Mouse (Mus musculus) ovary, postnatal 14 days (tissue): Measurements from ENCODE around the gene Cept1.
A peak's percentile ranks its signal among the peaks of the same experiment; 100 is the strongest.
"Not testable (repeated sequence)": the region's sequence is repeated elsewhere in the genome, so short reads cannot be mapped to it uniquely, and the experiment has no call there.

ENCODE experiments used
- DNase-seq: peaks from one replicate; pipeline ENCODE4 v3.0.0; 2022; ENCODE audit warnings: low spot score

The Cept1 gene

DNA sequence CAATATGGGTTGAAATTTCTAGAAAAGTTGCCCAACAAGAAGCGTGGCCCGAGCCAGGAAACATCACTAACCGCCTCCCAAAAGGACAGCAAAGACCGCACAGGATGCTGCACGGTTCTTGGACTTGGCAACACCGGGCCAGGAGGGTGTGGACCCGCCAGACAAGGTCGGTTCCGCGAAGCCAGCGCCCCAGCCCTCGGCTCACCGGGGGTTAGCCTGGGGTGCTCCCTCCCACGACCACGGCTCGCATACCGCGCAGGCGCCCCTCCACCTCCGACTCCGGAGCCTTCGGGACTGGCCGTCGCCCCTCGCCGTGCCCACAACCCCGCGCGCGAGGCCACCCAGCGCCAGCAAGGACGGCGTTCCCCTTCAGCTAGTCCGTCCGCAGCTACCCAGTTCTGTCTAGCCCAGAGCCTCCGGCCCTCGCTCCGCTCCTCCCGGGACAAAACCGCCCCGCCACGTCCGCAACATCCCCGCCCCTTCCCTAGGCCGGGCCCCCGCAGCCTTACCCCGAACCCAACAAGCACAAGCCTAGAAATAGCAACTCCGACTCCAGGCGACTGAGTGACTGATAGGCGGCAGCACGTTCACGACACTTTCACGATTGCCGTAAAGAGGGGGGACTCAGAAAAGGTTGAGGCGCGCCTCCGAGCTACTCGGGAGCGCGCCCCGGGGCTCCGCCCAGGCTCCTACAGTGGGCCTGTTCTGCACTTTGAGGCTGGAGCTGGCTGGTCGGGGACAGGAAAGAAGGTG is at the start of gene Cept1, which contains the start of gene Dram2:
TSS of gene Cept1 (minus strand) at position 632 of the 753 bp plus-strand sequence.
TSS of gene Dram2 (plus strand) at position 628 of the 753 bp plus-strand sequence.
- peak; percentile 77 for DNase-seq

DNA sequence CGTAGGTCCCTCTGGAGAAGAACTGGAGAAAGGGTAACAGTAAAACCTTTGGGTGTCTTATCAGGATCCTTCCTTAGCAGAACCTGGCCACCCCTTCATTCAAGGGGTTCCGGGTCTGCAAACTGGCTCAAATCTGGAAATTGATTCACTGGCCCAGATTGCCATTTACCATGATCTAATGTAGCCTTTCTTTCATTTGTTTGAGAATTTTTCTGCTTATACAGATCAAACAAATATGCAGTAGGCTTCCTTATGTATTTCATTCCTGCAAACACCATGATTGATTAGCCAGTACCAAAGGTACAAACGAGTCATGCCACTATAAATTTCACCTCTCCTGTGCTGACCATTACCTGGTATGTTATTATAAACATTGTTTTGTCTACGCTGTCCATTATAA is 46.0 kb upstream of the Cept1 start:
- DNase-seq = not testable (repeated sequence)

DNA sequence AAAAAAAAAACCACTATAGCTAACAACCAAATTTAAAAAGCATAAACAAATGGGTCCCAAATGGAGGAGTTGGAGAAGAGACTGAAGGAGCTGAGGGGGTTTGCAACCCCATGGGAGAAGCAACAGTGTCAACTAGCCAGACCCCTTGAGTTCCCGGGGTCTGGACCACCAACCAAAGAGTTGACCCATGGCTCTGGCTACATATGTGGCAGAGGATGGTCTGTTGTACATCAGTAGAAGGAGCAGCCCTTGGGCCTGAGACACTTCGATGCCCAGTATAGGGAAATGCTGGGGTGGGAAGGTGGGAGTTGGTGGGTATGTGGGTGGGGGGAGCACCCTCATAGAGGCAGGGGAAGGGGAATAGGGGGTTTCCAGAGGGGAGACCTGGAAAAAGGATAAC is 31.7 kb upstream of the Cept1 start:
- DNase-seq = no peak

DNA sequence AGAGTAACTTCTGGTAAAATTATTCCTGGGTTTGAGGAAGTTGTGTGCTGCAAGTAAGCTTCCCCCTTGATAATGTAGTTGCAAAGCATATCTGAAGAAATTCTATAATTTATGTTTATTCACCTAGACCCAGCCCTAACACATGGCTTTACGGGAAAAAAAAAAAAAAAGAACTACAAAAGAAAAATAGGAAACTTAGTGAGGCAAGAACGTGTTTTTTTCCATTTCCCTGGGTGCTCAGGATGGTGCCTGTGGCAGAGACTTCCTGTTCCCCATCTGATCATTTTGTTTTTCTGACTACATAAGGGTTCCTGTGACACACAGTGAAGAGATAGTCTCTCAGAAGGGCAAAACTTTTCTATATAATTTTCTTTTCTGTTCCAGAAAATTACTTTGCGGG is 25.6 kb upstream of the Cept1 start:
- DNase-seq = no peak

DNA sequence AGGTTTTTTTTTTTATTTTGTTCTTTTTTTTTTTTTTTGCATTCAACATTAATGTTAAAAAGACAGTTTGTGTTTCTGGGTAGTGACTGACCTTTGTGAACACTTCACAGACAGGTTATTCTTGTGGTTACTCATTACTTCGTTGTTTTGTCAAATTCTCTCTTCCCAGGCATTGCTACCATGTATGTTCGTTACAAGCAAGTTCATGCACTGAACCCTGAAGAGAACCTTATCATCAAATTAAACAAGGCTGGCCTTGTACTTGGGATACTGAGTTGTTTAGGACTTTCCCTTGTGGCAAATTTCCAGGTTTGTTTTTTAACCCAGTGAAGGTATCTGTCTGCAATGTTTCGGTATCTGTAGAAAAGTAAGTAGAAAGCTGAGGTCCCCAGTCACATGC is 18.3 kb upstream of the Cept1 start:
- no peak for DNase-seq

DNA sequence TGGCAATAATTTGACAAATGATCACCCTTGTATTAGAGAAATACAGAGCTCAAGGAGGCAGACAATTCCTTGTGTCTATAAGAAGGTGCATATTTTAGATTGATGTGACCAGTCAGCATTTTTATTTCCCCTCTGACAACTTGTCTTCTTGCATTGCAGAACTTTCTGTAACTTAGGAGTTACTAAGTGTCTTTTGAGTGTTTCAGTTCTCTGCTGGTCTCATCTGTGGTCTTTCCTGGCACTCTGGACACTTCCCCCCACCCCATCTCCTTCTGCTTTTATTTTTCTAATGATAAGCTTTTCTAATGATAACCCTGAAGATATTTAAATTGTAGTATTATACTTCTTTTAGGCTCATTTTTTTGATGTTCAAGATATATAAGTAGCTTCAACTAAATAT is 10.7 kb upstream of the Cept1 start:
- DNase-seq = no peak

DNA sequence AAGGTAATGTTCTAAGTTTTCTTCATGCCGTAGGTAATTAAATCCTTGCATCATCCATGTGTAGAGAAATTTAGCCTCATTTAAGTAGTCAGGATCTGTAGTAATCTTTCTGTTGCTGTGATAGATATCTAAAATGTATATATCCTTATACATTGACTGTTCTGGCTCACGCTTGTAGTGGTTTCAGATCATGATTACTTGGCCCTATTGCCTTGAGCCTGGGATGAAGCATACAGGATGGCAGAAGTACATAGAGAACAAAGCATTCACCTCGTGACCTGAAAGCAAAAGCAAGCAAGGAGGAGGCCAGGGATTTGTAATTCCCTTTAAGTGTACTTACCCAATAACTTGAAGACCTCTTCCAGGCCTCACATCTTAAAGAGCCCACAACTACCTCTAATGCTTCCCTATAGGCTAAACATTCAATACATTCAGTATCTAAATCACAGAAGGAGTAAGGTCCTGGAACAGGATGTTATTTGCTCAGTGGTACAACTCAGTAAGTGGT is 8.2 kb upstream of the Cept1 start:
- no peak for DNase-seq

DNA sequence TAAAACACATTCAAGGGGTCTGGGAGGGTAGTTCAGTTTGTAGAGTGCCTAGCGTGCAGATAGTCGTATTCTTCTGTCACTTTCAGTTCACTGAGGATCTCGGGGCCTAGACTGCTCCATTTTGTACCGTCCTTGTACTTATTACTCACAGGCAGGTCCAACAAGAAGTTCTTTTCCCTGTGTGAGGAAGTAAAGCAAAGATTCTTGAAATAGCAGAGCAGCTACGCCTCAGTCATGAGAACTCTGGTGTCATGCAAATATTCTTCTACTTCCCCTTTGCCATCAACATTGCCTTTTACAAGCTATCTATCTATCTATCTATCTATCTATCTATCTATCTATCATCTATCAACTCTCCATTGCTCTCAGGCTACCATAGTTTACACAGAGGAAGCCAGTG is 5.8 kb upstream of the Cept1 start:
- no peak for DNase-seq

DNA sequence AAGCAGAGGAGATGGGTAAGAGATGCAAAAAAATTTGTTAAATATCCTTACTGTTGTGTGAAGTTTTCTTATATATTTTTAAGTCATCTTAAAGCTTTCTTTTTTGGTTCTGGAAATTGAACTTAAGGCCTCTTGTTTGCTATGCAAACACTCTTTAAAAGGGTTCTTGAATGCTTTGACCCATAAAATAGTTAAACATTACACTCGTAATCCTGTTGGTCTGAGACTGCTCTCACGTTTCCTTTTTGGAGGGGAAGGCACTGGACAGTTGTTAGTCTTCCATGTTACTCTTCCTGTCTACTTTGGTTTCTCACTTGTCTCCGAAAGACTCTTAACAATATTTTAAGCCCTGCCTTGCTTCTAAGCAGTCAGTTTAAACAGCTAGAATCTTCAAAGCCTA is 1.4 kb upstream of the Cept1 start:
- no peak for DNase-seq

DNA sequence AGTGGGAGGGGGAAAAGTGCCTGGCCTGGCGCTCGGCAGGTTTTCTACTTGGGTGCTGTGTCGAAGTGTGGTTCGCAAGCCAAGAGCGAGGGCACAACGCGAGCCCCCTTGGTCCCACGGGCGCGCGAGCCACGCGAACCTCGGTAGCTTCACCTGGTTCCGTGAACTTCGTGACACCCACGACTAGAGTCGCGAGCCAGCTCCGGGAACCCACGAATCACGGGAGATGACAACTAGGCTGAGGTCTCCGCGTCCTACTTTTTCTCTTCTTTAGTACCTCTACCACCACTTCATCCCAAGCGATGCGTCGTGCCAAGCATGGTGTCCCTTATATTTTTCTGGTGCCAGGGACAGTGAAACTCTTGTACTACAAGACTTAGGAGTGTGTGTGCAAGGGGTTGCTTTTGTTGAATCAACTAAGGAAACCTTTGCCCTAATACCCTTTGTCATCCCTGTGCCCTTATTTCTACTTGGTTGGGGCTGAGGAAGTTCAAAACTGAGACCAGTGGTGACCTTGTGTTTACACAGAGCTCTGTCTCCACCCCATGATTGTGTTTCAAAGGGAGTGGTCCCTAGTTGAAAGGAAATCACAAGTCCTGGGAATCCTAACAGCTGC is 430 bp upstream of the Cept1 start:
- no peak for DNase-seq

DNA sequence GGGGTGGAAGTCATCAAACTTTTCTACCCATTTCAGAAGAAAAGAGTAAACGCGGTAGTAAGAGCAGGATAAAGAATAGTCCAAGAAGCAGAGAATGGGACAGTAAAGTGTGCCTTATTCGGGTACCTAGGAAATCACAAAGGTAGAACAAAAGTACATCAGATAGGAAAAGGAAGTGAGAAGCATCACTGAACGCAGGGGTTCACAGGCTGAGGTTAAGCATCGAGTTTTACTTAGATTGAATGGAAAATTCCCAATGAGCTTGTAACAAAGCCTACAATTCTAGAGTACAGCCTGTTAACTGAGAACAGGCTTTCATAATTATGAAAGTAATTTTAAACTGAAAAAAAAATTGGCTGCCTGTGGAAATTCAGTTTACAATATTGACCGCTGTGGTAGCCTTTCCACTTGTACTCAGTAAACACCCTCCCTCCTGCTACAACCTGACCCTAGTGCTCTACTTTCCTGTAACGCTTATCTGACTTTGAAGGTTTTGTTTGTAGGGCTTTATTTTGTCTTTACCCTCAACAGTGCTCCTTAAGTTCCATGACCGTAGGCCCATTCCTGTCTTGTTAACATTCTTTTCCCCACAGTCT is 2.8 kb downstream of the Cept1 start:
- DNase-seq = no peak

DNA sequence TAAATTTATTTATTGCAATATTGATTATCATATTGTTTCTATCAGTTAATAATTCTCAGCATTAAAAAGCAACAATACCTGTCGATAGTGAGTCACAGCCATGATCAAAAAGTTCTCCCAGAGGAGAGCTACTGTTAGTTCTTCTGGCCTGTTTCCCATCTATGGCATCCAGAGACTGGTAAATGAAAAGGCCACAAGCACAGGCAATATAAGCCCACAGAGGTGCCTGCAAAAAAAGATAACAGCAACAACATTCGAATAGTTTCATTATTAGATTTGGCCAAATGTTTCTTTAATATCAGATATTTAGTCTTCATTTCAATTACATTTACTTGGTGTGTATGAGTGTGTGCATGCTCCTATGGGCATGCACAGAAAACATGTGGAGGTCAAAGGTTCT is 14.3 kb downstream of the Cept1 start:
- no peak for DNase-seq

DNA sequence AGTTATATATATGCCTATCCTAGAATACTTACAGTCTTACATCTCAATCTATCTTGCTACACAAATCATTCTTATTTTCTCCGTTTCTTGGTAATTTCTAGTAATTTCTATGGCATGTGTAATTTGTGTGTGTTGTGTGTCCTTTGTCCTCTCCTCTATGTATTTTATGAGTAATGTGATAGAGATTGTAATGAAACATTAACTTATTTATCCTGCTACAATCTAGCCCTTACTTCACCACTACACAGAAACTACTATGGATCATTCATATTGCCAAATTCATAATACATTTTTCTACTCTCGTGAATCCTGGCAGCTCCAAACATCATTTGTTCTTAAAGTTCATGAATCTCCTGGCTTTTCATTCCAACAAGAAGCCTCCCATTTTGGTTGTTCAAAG is 19.6 kb downstream of the Cept1 start:
- DNase-seq = no peak

DNA sequence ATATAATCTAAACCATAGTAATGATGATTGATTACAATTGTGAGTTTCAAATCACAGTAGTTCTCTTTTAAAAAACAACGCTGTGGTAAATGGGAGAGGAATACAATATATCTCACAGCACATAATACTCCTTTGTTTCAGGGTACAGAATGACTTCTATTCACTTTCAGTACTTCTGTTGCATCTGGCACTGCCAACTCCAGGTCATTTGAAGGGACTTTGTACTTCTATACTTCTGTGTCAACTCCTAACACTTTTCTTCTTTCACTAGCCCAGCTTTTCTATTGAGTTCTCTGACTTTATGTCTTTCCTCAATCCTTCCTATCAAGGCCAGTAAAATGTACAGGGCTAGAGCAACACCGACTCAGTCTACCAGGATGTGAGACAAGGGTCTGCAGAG is 21.2 kb downstream of the Cept1 start:
- DNase-seq = no peak

DNA sequence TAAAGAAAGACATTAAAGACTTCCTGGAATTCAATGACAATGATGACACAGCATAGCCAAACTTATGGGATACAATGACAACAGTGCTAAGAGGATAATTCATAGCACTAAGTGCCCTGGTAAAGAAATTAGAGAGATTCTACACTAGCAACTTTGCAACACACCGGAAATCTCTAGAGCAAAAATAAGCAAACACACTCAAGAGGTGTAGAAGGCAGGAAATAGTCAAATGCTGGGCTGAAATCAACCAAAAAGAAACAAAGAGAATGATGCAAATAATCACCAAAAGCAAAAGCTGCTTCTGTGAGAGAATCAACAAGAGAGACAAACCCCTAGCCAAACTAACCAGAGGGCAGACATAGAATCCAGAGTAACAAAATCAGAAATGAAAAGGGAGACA is 24.9 kb downstream of the Cept1 start:
- no peak for DNase-seq

DNA sequence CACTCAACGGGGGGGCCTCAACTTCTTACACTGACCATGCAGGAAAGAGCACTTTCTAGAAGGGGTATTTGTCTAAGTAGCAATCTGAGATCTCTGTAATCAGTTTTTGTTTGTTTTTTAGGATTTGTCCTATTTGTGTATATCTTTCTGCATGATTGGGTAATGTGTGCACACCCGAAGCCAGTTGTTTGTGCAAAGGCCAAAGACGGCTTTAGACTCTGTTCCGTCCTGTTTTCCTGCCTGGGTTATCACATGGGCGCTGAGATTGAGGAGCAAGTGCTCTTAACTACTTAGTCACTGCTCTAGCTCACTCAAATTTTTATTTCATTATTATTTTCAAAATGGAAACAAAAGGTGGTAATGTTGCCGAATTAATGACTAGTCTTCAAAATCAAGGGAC is 32.6 kb downstream of the Cept1 start:
- no peak for DNase-seq

DNA sequence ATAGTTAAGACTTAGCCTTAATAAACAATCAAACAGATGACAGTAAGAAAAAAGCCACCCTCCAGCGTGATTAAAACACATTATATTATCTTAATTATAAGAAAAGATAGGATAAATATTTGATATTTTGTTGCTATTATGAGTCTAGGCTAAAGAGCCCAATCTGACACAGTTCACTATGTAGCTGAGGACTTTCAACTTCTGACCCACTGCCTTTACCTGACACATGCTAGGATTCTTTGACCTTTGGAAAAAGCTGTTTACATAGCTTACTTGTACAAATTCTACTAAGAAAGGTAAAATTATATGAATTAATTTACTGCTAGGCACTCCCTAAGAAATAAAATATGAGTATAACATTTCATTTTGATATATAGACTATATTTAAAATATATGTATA is 36.9 kb downstream of the Cept1 start:
- DNase-seq = no peak

DNA sequence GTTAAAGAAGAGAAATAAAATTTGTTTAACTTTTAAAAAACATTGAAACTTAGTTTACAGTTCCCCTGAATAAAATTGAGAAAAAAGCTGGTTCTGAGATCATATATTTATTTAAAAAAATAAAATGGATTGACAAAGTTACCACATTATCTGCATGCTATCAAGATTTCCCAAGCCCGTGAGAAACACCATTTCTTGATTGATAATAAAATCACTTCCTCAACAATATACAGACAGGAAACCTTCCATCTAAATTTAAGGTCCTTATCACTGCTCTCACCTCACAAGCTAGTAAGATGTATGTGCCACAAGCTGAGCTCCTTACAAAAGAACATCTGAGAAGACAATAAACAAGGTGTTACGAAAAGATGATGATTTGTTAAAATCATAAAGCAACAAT is 44.7 kb downstream of the Cept1 start:
- no peak for DNase-seq

DNA sequence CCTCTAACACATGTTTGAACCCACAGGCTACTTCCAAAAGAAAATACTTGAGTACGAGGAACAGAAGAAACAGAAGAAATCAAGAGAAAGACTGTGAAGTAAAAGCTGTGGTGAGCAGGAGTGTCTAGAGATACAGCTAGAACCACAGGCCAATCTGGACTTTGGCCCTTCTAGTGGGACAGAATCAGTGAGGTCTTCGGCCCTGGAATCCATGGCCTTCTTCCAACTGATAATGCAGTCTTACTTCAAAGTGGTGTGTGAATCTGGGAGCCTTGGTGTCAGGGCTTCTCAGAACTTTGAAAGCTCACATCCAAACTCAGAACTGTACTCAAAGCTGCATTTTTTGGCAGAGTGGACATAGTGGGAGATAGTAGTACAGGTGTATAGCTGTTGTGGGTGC is 47.1 kb downstream of the Cept1 start:
- no peak for DNase-seq

DNA sequence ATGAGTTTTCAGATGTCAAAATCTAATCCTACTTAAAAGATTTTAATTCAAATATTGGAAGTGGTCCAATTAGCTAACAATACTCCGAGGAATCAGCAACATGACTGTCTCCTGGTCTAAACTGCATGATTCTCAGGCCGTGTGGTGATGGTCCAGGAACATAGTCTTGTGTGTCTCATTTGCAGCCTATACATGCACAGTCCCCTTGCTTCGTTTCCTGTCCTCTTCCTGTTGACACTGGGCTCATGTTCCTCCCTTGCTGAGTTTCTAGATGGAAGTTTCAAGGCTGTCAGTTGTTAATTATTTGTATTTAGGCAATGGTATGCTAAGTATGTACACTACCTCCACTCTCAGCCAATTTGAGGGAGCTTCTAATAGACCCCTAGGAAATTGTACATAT is 50.6 kb downstream of the Cept1 start:
- no peak for DNase-seq

DNA sequence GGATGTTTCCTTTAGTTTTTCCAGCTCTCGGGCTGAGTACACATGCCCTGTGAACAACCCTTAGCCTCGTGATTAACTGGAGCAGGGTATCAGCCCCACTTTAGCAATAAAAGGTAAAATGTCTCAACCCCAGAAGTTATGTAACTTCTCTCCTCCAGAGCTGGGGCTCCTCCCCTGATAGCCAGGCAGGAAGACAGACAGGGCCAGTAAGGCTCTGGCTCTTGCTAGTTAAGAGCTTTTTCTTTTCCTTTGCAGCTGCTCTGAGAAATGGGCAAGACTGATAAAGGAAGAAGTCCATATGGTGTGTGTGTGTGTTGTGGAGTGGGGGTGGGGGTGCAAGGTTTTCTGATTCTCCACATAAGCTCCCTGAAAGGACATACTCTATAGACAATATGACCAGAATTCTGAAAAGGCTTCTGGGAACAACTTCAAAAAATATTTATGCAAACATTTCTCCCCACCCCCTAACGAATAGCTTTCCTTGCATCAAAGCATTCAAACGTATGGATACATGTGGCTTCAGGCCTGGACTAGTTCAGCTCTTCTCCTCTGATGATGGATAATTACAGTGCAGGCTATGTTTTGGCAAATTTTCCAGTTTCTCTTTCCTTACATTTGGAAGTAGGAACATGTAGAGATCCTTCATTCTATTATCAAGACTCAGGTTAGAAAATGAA is 51.4 kb downstream of the Cept1 start:
- no peak for DNase-seq

DNA sequence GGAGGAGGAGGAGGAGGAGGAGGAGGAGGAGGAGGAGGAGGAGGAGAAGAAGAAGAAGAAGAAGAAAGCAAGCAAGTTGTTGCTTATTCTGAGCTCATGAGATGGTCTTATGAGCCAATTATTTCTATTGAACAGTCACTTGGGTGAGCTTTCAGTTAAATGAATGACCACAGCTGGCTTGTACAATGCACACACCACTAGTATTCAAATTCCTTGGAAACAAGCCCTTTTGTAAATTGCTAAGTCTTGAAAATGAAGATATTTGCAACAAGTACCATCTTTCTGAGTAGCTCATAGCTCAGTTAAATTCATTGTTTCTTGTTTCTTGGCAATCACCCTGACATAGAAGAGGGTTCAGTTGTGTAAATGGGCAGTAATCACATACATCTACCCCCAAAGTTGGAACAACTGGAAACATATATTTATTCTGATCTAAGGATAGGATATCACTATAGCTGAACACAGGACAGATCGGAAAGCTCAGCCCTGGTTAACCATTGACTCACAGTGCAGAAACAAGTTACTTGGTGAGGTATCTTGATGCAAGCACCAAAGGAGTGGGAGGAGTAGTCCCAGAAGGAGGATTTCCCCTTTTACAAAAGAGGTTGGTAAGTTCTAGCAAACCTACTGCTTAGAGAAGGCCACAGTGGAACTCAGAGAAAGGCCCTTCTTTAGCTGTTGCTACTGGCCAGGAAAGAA is 52.1 kb downstream of the Cept1 start:
- DNase-seq = no peak
